Mouse (Mus musculus): ENCODE results near the gene Zc2hc1b. TPM values are rescaled to one million over a fixed set of nuclear protein-coding genes. Genes with fewer than 3 reads are reported as not detected.

Gene Zc2hc1b
- not detected in 2 replicates for polyA plus RNA-seq (2015; fragmentation: Nextera tagmentation; extraction: Ambion mirVana)

DNA sequence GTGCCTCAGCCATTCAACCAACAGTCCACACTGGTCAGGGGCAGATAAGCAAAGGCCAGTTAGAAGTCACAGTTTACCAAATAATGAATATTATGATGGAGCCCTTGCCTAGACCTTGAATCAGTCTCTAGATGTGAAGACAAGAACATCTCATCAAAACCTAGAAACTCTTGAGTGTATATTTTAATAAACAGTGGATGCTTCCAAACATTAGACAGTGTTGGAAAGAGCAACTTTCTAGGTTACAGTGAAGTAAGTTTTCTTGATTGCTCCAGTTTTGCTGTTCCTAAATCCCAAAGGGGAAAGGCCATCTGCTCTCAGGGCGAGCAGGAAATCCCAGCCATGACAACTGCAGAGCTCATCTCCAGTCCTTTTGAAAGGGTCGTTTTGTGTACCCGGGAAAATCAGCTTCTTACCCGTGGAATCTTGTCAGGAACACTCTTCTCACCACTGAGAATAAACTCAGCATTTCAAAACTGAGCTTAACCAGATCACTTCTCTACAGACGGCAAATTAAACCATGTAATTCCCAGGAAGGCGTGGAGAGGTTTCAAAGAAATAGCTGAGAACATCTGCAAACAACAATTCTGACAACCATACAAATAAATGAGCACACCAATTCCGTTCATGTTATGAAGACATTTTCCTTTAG lies at the start of gene Zc2hc1b:
Zc2hc1b (minus strand) TSS at position 51 of the 652 bp plus-strand sequence.
- Histone ChIP-seq H3K36me3 (peaks cover 58% of the 10 kb centered on the region), H3K4me3 (no peak within 1 kb of the TSS), H3K4me1 (peaks cover under 1% of the 10 kb centered on the region; the same call in 1 of the 2 replicates), H3K27ac (replicated peaks) (no peak within 1 kb of the TSS), H3K9ac (replicated peaks) (no peak within 1 kb of the TSS), H3K27me3 (no peaks in the 10 kb centered on the region), H3K9me3 (no peaks in the 10 kb centered on the region), H3K4me2 (replicated peaks) (no peak within 1 kb of the TSS)
- 90% methylated on average over 7 of the region's 7 CpGs for WGBS
- ATAC-seq (replicated peaks): no peak

DNA sequence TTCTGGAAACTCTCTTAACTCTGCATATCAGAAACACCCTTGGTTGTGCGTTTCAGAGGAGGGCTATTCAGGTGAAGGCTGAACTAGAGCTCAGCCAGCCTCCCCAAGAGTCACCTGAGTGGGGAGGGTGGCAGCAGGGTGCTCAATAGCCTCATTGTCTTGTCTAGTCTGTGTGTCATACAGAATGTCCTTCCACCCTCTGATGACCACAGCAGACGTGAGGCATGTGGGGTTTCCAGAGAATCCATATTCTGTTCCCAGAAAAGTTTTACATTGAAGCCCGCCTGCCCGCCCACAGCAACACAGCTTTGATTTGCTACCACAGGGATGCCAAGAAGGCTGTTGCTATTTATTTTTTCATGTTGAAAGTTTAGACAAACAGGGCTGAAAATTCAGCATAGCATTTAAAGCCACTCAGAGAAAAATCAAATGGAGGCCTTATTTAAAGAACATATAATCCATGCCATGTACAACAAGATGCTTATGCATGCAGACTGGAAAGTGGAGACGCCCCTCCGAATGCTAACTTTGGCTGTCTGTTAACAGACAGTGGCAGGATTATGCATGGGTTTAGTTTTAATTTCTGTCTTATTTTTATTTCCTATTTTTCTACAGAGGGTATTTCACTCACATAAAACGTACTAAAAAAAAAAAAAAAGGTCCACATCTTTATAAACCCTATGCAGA lies 47.7 kb upstream of the Zc2hc1b start:
- no peaks in the 10 kb centered on the region for H3K36me3 ChIP-seq
- no peaks in the 10 kb centered on the region for H3K4me1 ChIP-seq
- H3K9me3 ChIP-seq: no peaks in the 10 kb centered on the region
- WGBS: 85% methylated on average over 7 of the region's 7 CpGs
- ATAC-seq (replicated peaks): no peak
- no peak overlapping the region for H3K9ac ChIP-seq (replicated peaks)
- H3K4me2 ChIP-seq (replicated peaks): no peak overlapping the region
- H3K27me3 ChIP-seq: no peaks in the 10 kb centered on the region
- no peak overlapping the region for H3K4me3 ChIP-seq
- H3K27ac ChIP-seq (replicated peaks): no peak overlapping the region

DNA sequence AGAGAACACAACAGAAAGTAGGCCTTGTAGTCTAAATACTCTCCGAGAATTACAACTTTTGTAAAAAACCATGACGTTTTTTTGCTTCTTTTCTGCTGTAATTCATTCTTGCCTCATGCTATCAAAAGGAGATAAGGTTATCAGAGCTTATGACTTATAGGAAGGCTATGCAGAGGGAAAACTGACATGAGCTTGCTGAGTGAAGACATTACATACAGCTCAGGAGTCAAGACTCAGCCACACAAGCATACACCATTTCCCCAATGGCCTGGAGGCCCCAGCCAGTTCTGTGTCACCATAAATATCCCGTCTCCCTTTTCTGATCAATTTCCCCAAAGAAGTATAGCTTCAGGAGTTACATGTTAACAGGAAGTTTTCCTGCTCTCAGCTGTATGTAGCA lies 44.3 kb upstream of the Zc2hc1b start:
- 91% methylated on average over 3 of the region's 3 CpGs for WGBS
- Histone ChIP-seq H3K4me2 (replicated peaks) (no peak overlapping the region), H3K4me3 (no peak overlapping the region), H3K9me3 (no peaks in the 10 kb centered on the region), H3K9ac (replicated peaks) (no peak overlapping the region), H3K4me1 (no peaks in the 10 kb centered on the region), H3K27ac (replicated peaks) (no peak overlapping the region), H3K27me3 (no peaks in the 10 kb centered on the region), H3K36me3 (no peaks in the 10 kb centered on the region)
- ATAC-seq (replicated peaks): no peak

DNA sequence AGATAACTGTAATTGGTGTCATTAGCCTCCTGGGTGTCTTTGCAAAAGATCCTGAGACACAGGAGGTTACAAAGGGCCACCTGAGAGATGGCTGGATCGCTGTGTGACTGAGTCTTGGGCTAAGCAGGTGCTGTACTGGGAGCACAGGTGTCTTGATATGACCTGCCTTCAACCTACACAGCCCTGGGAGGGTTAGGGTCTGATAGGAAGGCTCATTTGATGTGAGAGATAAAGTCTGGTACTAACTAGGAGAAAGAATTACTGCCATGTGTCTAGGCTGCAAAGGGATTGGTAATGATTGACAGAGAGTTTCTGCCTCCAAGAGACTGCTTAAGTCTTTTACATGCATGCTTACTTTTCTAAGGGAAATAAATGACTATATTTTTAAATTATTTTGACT lies 42.2 kb upstream of the Zc2hc1b start:
- H3K27ac ChIP-seq (replicated peaks): no peak overlapping the region
- 75% methylated on average over 1 of the region's 1 CpGs for WGBS
- H3K4me2 ChIP-seq (replicated peaks): no peak overlapping the region
- H3K4me3 ChIP-seq: no peak overlapping the region
- H3K27me3 ChIP-seq: no peaks in the 10 kb centered on the region
- no peaks in the 10 kb centered on the region for H3K9me3 ChIP-seq
- H3K4me1 ChIP-seq: no peaks in the 10 kb centered on the region
- no peak for ATAC-seq (replicated peaks)
- no peak overlapping the region for H3K9ac ChIP-seq (replicated peaks)
- no peaks in the 10 kb centered on the region for H3K36me3 ChIP-seq

DNA sequence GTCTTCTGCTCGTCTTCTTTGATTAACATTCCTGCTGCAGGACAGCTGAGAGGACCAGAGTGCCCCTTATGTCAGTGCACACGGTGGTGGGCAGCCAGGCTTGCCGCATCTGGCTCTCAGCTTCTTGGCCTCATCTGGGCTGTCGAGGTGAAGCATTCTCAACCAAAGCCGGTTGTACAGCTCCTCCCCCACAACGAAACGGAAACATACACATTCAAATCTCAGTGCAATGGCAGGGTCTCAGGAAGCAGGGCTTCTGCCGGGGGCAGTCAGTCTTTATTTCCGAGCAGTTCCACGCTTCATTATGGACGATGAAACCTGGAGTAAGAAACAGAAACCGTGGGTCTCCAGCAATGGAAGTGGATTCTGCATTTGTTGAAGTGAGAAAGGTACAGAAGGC lies 36.1 kb upstream of the Zc2hc1b start:
- Histone ChIP-seq H3K9ac (replicated peaks) (no peak overlapping the region), H3K27me3 (no peaks in the 10 kb centered on the region), H3K4me2 (replicated peaks) (no peak overlapping the region), H3K9me3 (no peaks in the 10 kb centered on the region), H3K27ac (replicated peaks) (no peak overlapping the region), H3K4me1 (peaks cover 3% of the 10 kb centered on the region; the same call in 1 of the 2 replicates), H3K4me3 (no peak overlapping the region), H3K36me3 (no peaks in the 10 kb centered on the region)
- no peak for ATAC-seq (replicated peaks)
- 88% methylated on average over 12 of the region's 12 CpGs for WGBS

DNA sequence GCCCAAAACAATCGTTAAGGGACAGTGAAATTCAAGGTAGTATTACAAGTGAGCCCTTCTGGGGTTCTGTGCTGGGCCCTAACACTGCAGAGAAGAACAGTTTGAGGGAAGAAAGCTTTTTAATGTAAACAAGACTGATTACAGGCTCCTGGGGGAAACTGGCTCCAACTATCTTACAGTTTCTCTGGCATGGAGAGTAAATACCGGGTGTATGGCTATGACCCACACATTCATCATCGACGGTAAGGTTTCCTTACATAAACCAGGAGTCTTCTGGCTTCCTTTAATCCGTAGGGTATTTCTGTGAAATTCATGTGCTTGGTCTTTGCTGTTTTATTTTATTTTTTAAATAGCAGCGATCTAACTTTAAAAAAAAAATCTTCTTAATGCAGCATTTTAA lies 35.0 kb upstream of the Zc2hc1b start:
- no peak overlapping the region for H3K4me2 ChIP-seq (replicated peaks)
- H3K9ac ChIP-seq (replicated peaks): no peak overlapping the region
- H3K9me3 ChIP-seq: no peaks in the 10 kb centered on the region
- H3K36me3 ChIP-seq: no peaks in the 10 kb centered on the region
- H3K4me3 ChIP-seq: no peak overlapping the region
- no peak for ATAC-seq (replicated peaks)
- 80% methylated on average over 6 of the region's 6 CpGs for WGBS
- no peaks in the 10 kb centered on the region for H3K27me3 ChIP-seq
- H3K4me1 ChIP-seq: peaks cover 3% of the 10 kb centered on the region; the same call in 1 of the 2 replicates
- no peak overlapping the region for H3K27ac ChIP-seq (replicated peaks)

DNA sequence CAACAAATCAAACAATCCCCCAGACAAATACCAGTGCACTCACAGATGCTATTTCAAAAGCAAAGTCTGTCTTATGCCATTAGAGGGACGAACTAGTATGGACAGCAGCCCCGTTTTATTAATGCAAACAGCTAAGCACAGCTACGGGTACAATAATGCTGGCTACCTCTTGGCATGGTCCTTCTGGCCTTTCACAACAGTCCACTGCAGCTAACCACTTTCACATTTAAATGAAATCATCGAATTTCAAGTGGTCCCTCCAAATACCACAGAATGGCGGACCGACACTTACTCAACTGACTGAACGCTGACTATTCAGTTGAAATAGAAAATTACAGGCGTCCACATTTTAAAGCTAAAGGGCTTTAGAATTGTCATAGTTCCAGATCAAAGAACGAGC lies 34.5 kb upstream of the Zc2hc1b start:
- Histone ChIP-seq H3K4me2 (replicated peaks) (no peak overlapping the region), H3K9me3 (no peaks in the 10 kb centered on the region), H3K27ac (replicated peaks) (no peak overlapping the region), H3K9ac (replicated peaks) (no peak overlapping the region), H3K4me1 (peaks cover 3% of the 10 kb centered on the region; the same call in 1 of the 2 replicates), H3K4me3 (no peak overlapping the region), H3K36me3 (no peaks in the 10 kb centered on the region), H3K27me3 (no peaks in the 10 kb centered on the region)
- WGBS: 48% methylated on average over 9 of the region's 9 CpGs
- no peak for ATAC-seq (replicated peaks)

DNA sequence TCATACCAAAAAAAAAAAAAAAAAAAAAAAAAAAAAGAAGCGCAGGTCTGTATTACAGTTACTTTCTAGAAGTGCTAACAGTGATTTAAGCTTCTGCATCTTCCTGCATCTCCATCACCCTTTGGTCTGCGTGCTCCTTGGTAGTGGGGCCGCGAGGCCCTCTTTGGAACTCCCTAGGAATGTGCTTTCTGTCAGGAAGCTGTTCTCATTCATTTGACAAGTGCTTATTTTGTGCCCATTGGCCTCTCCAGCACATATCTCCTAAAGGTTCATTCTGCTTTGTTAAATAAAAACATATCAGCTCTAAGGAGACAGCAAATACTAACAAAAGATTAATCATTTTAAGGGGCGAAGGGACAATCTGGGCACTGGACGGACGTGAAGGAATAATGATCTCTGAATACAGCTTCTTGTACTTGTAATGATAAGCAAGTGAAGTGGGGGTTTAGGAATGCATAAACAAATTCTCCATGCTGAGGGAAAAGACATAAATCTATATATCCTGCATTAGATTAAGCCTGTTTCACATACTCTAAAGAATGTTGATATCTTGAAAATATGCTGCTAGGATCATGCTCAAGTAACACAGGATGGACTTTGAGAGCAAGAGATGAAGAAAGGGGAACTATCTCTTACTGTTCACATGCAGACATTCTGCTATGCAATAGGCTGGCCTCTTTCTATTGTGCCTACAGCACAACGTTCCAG lies 32.3 kb upstream of the Zc2hc1b start:
- peaks cover 3% of the 10 kb centered on the region; the same call in 1 of the 2 replicates for H3K4me1 ChIP-seq
- H3K9me3 ChIP-seq: no peaks in the 10 kb centered on the region
- ATAC-seq (replicated peaks): no peak
- H3K36me3 ChIP-seq: no peaks in the 10 kb centered on the region
- WGBS: 65% methylated on average over 8 of the region's 8 CpGs
- no peak overlapping the region for H3K4me2 ChIP-seq (replicated peaks)
- no peak overlapping the region for H3K4me3 ChIP-seq
- no peaks in the 10 kb centered on the region for H3K27me3 ChIP-seq
- no peak overlapping the region for H3K9ac ChIP-seq (replicated peaks)
- no peak overlapping the region for H3K27ac ChIP-seq (replicated peaks)

DNA sequence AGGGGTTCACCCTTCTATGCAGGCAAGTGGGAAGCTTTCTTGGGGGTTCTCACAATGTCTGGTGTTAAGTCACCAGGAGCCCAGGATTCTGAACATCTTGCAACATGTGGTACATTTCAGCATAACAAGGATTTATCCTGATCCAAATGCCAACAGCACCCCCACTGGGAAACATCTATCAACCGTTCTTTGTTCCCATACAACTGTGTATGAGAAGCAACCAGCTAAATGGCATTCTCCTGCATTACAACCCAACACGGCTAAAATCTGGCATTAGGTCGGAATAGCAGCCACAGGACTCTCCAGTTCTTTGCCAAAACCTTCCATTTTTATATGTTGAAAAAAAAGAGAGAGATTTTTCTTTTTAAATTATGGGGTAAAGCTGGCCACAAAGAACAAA lies 31.7 kb upstream of the Zc2hc1b start:
- H3K9ac ChIP-seq (replicated peaks): no peak overlapping the region
- no peak overlapping the region for H3K27ac ChIP-seq (replicated peaks)
- H3K9me3 ChIP-seq: no peaks in the 10 kb centered on the region
- H3K27me3 ChIP-seq: no peaks in the 10 kb centered on the region
- H3K36me3 ChIP-seq: no peaks in the 10 kb centered on the region
- no peak overlapping the region for H3K4me3 ChIP-seq
- ATAC-seq (replicated peaks): no peak
- H3K4me2 ChIP-seq (replicated peaks): no peak overlapping the region
- H3K4me1 ChIP-seq: peaks cover 3% of the 10 kb centered on the region; the same call in 1 of the 2 replicates
- WGBS: 46% methylated on average over 3 of the region's 3 CpGs

DNA sequence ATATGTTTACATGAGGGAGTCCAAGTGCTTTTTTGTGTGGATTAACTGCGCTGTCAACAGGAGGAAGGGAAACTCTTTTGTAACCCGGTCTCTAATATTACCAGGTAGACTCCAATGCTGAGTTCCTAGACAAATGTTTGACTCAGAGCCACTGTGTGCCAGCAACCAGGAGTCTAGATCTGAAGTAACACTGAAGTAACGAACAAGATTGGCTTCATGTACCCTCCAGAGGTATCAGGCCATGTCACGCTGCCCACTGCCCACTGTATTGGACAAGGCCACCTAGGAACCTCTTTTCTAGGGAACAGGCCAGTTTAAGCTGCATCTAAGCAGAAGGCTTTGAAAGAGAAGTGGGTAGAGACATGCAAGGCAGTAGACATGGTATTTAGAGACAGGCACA lies 31.2 kb upstream of the Zc2hc1b start:
- Histone ChIP-seq H3K4me3 (no peak overlapping the region), H3K27ac (replicated peaks) (no peak overlapping the region), H3K27me3 (no peaks in the 10 kb centered on the region), H3K4me1 (peaks cover 3% of the 10 kb centered on the region; the same call in 1 of the 2 replicates), H3K9me3 (no peaks in the 10 kb centered on the region), H3K9ac (replicated peaks) (no peak overlapping the region), H3K4me2 (replicated peaks) (no peak overlapping the region), H3K36me3 (no peaks in the 10 kb centered on the region)
- no peak for ATAC-seq (replicated peaks)
- WGBS: 90% methylated on average over 4 of the region's 4 CpGs

DNA sequence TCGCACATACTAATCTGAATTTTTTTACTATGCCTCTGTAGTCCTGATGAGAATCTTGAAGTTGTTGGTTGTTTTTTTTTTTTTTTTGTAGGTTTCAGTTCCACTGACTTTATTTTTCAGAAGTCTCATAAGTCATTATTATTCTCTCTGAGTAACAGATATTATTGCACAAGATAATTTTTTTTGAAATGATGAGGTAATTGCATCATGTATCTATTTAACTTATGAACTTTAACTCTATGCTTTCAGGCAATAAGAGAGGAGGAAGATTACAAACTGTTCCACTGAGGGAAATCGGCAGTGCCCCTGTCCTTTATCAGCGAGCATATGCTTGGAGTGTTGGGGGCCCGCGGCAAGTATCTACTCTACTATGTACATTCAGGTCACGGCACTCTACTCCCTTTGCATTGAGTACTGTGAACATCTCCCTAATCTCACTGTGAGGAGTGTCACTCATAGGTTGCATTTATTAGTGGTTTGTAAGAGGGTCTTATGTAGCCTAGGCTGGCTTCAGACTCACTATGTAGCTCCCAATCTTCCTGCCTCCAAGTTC lies 24.0 kb upstream of the Zc2hc1b start:
- no peaks in the 10 kb centered on the region for H3K9me3 ChIP-seq
- WGBS: 97% methylated on average over 6 of the region's 6 CpGs
- no peak overlapping the region for H3K9ac ChIP-seq (replicated peaks)
- no peaks in the 10 kb centered on the region for H3K36me3 ChIP-seq
- no peaks in the 10 kb centered on the region for H3K27me3 ChIP-seq
- H3K27ac ChIP-seq (replicated peaks): no peak overlapping the region
- ATAC-seq (replicated peaks): no peak
- no peaks in the 10 kb centered on the region for H3K4me1 ChIP-seq
- no peak overlapping the region for H3K4me2 ChIP-seq (replicated peaks)
- no peak overlapping the region for H3K4me3 ChIP-seq

DNA sequence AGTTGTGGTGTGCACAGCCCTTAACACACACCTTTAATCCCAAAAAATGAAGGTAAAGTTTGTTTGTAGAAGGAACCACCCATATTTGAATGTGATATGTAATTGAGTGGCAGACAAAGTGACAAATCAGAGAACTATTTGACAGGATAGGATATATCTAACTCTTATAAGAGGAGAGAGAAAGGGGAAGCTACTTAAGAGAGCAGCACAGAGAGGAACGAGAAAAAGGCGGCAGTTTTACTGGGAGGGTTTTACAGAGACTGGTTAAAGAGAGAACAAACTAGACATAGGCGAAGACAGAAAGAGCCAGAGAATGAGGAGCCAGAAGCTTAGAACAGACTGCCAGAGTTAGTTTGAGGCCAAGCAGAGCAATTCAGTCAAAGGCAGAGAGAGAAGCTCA lies 23.0 kb upstream of the Zc2hc1b start:
- Histone ChIP-seq H3K9ac (replicated peaks) (no peak overlapping the region), H3K4me2 (replicated peaks) (no peak overlapping the region), H3K27me3 (no peaks in the 10 kb centered on the region), H3K36me3 (no peaks in the 10 kb centered on the region), H3K4me1 (no peaks in the 10 kb centered on the region), H3K27ac (replicated peaks) (no peak overlapping the region), H3K9me3 (no peaks in the 10 kb centered on the region), H3K4me3 (no peak overlapping the region)
- no peak for ATAC-seq (replicated peaks)
- WGBS: 89% methylated on average over 3 of the region's 3 CpGs
